Mouse (Mus musculus) granulocyte monocyte progenitor cell, adult 5-6 weeks (primary cell): Measurements from ENCODE around the gene Dusp1. TPM values are rescaled to one million over a fixed set of nuclear protein-coding genes. Genes with fewer than 3 reads are reported as not detected.

Experiments used
- ATAC-seq: replicated peaks from 2 replicates; pipeline ENCODE4 v1.8.0; 2016; ENCODE audit warnings: mild to moderate bottlenecking, moderate TSS enrichment, inconsistent platforms; ENCODE audit not compliant: poor library complexity, severe bottlenecking
- total RNA-seq, 2 experiments: library from RNA; stranded (forward) in 1 of 2; stranded (reverse) in 1 of 2; fragments of 200-712, 200-1000 nt in 1 of 2; fragments of >200 nt in 1 of 2; fragmentation: Nextera tagmentation in 1 of 2; gene quantifications; 2 replicates each; pipeline ENCODE4 v1.2.3; 2014 to 2017

Dusp1 gene
- total RNA-seq, 2 experiments from 2014 or later, result 21.3 to 43.2 TPM

- ATAC-seq, result no peak
Observed at GRCm38 (mm10) chr17:26584558-26585136, 22.7 kb upstream of the Dusp1 start.

DNA sequence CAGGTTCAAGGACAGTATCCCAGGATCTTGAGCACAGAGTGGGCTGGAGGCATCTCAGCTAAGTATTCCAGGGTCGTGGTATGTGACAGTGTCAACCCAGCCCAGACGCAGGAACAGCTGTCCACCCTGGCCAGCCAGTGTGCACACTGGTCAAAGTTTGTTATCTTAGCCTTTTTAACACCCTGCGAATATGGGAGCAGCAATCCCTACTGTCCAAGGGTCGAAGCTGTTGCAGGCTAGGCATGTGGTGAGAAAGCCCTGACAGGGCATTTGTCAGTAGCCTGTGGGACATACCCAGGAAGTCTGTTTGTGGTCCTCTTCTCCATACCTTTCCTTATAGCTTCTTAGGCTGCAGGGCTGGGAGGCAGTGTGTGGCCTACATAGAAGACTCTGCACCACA is 22.1 kb upstream of the Dusp1 start:
- ATAC-seq, result no peak

- no peak for ATAC-seq
Observed at GRCm38 (mm10) chr17:26583606-26584005, 21.7 kb upstream of the Dusp1 start.

DNA sequence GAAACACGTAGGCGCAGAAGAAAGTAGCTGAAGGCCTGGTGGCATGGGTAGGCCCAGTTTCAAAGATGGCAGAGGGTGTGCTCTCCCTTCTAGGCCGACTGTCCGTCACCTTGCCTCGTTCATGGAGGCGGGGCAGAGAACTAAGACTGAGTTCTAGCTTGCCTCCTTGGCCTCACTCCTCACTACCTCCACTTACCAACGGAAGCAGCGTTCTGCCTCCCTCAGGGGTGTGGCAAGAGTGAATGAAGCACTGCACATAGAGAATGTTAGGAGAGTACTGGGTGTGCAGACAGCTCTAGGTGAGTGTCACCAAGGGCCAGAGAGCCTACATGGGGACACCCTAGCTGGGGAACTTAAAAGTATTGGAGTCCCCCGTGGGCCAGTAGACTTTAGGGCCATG is 21.1 kb upstream of the Dusp1 start:
- no peak for ATAC-seq

DNA sequence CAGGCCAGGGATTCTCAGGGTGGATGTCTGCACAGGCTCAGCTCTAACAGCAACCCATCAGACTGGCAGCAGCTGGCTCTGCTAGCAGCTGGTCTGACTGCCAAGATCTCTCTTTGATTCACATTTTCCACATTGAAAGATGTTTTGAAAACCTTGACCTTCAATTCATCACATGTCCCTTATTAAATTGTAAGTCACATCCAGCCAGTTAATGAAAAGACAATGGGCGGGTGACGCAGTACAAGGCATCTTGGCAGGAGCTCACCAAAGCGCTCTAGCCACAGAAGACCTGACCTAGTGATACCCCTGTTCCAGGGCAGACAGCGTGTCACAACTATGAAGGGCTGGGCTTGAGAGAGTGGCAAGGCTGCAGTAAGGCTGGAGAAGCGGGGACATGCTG is 20.4 kb upstream of the Dusp1 start:
- no peak for ATAC-seq

DNA sequence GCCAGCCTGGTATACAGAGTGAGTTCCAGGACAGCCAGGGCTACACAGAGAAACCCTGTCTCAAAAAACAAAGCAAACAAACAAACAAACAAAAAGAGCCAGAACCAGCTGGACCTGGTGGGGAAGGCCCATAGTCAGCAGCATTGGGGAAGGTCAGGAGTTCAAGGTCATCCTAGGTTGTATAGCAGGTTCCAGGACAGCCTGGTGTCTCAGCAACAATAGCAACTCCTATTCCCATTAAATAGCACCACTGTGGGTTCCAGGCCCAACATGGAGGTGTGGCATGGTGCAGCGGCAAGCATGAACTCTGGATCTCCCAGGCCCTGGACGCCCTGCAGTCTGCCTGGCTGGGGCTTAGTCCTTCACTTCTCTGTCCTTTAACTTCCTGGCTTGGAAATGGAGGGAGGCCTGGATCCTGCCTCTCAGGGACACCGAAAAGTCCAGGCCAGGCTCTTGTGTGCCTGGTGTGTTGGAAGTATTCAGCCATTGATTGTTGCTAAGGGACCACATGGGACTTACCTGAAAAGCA is 19.0 kb upstream of the Dusp1 start:
- no peak for ATAC-seq

DNA sequence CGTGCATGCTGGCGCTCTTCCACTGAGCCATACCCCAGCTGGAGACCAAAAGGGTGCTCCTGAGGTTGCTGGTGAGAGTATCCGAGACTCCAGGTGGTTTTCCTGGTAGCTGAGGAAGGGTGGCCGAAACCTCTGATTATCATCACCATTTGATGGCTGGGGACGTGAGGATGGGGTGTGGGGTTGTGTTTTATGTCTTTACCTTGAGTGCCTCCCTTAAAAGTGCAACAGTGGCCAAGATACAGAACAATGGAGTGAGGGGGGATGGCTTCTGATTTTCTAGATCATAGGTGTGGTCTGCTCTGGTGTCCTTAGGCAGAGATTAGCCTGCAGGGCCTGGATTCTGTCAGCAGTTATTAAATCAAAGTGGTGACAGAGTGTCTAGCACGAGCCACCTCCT is 17.5 kb upstream of the Dusp1 start:
- ATAC-seq, result no peak

DNA sequence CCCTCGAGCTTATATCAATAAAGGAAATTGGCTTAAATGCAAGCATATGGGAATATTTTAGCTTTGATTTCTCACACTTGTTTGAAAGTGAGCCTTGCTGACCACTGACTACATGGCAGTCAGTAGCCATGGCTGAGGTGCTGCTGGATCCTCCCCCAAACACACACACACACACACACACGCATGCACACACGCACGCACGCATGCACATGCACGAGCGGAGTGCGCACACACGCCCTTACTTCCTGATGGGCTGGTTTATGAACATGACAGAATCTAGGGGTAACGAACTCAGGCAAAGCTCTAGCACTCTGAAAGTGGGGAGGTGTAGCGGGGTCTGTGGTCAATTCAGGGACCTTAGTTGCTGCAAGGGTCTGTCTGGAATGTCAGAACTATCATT is 16.8 kb upstream of the Dusp1 start:
- no peak for ATAC-seq

DNA sequence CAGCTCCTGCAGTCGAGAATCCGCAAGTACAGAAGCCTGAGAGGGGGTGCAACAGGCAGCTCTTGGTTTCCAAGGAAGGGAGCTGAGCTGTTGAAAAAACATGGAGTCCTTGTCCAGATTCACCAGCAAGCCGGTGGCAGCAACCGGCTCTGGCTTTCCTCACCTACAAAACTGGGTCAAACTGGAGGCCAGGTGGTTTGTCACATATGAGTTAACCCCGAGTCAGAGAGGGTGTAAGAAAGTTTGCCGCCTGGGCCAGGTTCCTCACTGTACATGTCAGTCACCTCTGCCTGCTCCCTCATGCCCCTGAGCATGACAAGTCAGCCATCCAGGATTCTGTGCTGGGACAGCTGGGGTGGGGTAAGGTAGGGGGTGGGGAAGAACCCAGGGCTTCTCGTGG is 16.2 kb upstream of the Dusp1 start:
- no peak for ATAC-seq

- no peak for ATAC-seq
Observed at GRCm38 (mm10) chr17:26577309-26577708, 15.4 kb upstream of the Dusp1 start.

GRCm38 (mm10) chr17:26576833-26577232 is 14.9 kb upstream of the Dusp1 start:
- no peak for ATAC-seq

- no peak for ATAC-seq
Observed at GRCm38 (mm10) chr17:26575786-26576690, 14.1 kb upstream of the Dusp1 start.

DNA sequence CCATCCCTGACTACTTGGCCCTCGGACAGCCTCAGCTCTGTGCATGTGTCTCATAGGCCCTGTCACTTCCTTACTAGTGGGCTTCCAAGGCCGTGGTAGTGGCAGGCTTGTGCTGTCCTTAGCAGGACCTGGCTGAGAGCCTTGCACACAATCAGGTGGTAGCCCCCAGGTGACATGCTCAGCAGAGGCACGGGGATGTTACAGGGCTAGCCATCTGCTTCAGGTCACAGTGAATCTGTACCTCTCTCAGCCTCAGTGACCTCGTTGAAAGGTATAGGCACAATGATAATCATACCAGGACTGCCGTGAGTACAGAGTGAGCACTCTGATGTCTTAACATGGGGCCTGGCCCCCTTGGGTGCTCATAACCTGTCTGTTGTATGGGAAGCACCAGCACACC is 12.8 kb upstream of the Dusp1 start:
- no peak for ATAC-seq

DNA sequence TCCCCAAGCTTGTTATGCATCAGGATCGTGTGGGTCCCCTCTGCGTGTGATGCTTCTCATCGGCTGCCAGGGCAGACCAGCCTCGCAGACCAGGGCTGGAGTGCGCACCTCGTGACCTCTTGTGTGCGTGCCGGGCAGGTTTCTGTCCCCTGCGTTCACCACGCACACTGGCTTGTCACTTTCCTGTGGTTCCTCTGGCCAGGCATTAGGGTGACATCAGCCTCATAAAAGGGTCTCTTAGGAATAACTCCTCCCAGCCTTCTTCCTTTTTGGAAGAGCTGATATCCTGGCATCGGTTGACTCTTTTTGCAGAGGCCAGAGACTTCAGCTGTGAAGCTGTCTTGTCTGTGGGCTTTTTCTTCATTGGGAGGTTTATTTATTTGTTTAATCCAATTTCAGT is 12.2 kb upstream of the Dusp1 start:
- ATAC-seq, result no peak

- ATAC-seq, result no peak
Observed at GRCm38 (mm10) chr17:26572265-26572664, 10.3 kb upstream of the Dusp1 start.

DNA sequence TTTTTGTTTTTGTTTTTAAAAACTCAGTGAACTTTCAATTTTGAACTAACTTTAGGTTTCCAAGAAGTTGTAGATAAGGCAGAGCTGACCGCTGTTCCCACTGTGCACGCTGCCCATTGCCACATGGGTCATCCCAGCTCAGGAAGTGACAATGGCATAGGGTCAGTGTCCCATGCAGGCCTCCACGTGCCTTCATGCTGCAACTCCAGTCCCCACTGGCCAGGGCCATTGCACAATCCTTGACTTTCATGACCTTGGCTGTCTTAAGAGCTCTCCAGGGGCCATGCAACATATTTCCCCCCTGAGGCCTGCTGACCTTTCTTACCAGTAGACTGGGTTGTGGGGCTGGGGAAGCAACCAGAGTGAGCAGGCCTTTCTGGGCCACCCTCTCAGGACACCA is 9.4 kb upstream of the Dusp1 start:
- ATAC-seq, result peak; percentile 71

DNA sequence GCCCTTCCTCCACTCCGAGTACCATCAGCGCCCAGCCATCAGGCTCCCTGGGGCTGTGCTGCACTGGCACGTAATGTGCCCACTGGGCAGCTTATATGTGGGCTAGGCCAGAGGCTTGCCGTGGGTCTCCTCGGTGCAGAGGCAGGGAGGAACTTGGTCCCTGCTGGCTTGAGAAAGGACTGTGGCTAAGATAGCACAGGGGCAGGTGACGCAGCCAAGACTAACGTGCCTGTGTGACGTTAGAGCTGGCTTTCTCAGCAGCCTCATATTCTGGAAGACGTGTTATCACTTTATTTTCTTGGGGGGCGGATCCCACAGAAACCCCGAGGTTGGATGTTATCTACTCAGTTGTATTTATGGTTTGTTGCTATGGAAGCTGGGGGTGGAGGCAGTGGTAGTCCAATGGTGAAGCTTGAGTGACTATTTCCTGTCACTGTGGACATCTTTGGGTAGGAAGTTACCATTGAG is 8.8 kb upstream of the Dusp1 start:
- ATAC-seq, result peak; percentile 46

- ATAC-seq, result no peak
Observed at GRCm38 (mm10) chr17:26569594-26570350, 7.8 kb upstream of the Dusp1 start.

- ATAC-seq, result no peak
Observed at GRCm38 (mm10) chr17:26567818-26568173, 5.9 kb upstream of the Dusp1 start.

DNA sequence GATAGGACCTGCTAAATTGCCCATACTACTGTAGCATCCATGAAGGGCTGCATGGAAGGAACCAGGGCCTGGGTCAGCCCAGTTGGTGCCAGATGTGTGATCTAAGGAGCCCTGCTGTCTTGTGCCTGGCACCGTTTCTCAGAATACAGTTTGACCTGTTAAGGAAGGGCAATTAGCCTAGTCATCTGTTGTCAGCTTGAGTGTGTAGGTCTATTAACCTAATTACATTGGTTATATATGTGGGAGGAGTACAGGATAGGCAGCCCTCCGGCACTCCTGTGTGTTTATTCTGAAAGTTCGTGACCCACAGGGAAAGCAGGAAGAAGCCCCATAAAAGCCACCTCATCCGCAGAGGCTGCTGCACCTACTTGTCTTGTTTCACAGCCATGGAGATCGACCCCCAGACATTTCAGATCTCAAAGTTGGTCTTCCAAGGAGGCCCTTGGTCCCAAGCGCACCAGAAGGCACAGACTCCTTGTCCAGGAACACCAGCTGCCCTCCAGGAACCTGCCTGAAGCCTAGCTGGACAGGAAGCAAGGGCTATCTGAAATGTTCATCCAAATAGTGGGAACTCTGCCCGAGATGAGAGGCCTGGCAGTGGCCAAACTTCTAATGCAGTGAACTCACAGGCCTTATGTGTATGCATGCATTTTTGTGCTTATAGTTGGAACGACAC is 5.4 kb upstream of the Dusp1 start:
- no peak for ATAC-seq
